Mouse (Mus musculus) forebrain, postnatal 0 days (tissue): ENCODE data around the gene Cers2. TPM values are rescaled to one million over a fixed set of nuclear protein-coding genes. Genes with fewer than 3 reads are reported as not detected.

ENCODE experiments used
- ATAC-seq: fragments of 200-750 bp; cut with Nextera tagmentation; 2 replicates; pipeline ENCODE4 v1.8.0; 2017; ENCODE audit warnings: mild to moderate bottlenecking, moderate library complexity
- DNase-seq: peaks from one replicate; pipeline ENCODE4 v3.0.0-alpha.2; 2015
- H3K27ac ChIP-seq: fragments of 300-500 bp; sonication (generic); 2 replicates; pipeline ENCODE4 v1.5.1; 2014; ENCODE audit warnings: low read depth, mild to moderate bottlenecking, antibody characterized with exemption, low read length, moderate library complexity, mixed read lengths
- H3K27me3 ChIP-seq: fragments of 300-500 bp; sonication (generic); 2 replicates; pipeline ENCODE4 v1.6.1; 2014; ENCODE audit warnings: mild to moderate bottlenecking, low read length, mixed read lengths; ENCODE audit not compliant: insufficient read depth
- H3K36me3 ChIP-seq: fragments of 300-500 bp; sonication (generic); 2 replicates; pipeline ENCODE4 v1.6.1; 2014; ENCODE audit warnings: mild to moderate bottlenecking, moderate library complexity; ENCODE audit not compliant: insufficient read depth
- H3K4me1 ChIP-seq: fragments of 300-500 bp; sonication (generic); 2 replicates; pipeline ENCODE4 v1.6.1; 2014; ENCODE audit warnings: antibody characterized with exemption; ENCODE audit not compliant: insufficient read depth
- H3K4me2 ChIP-seq: fragments of 300-500 bp; sonication (generic); 2 replicates; pipeline ENCODE4 v1.6.1; 2014; ENCODE audit warnings: low read depth, mild to moderate bottlenecking, moderate library complexity
- H3K4me3 ChIP-seq: fragments of 300-500 bp; sonication (generic); 2 replicates; pipeline ENCODE4 v1.5.1; 2014; ENCODE audit warnings: low read depth, low read length, mixed read lengths
- H3K9ac ChIP-seq: fragments of 300-500 bp; sonication (generic); 2 replicates; pipeline ENCODE4 v1.6.1; 2014; ENCODE audit warnings: mild to moderate bottlenecking
- H3K9me3 ChIP-seq: fragments of 300-500 bp; sonication (generic); 2 replicates; pipeline ENCODE4 v1.6.1; 2016; ENCODE audit warnings: low read length
- CTCF ChIP-seq: sonication (generic); IDR thresholded peaks from 2 replicates; pipeline ENCODE4 v1.5.1; 2016; ENCODE audit warnings: antibody characterized with exemption, control low read depth, low read depth
- WGBS: fragments of 180-500 bp; shearing (Covaris S2); extraction: QIAGEN DNeasy Blood & Tissue Kit; methylation state at CpG from one replicate; pipeline ENCODE4 v1.1.7; 2014; 5-methylcytosine and 5-hydroxymethylcytosine counted together
- polyA plus RNA-seq: library from polyadenylated mRNA; unstranded; fragments of >200 nt; fragmentation: Nextera tagmentation; extraction: Ambion mirVana; gene quantifications from 2 replicates; pipeline ENCODE4 v1.2.1, GENCODE M21; 2015
- total RNA-seq: library from RNA; depleted of rRNA; stranded (reverse); fragments of >200 nt; gene quantifications from 2 replicates; pipeline ENCODE4 v1.2.3, GENCODE M21; 2014

Gene Cers2
- total and polyA plus RNA-seq, 2 experiments from 2014 or later: 59.4 to 77.9 TPM

DNA sequence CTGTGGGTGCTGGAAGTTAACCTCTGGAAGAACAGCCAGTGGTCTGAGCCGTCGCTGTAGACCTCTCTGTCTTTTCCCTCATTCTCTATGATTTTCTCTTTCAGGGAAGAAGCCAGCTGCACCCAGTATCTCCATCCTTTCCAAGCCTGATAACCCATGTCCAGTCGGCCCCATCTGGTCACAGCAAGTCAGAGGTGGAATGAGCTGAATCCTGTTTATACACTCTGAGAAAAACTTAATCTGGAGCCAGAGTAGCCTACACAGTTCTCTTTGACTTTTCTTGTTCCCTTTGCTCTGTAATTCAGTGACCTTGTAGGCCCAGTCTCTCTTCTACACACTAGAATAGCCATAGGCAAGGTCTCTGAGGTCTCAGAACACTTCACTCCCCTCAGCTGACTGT is 27.1 kb upstream of the Cers2 start:
- Histone ChIP-seq H3K4me2 (no peak overlapping the region), H3K27me3 (no peaks in the 10 kb centered on the region), H3K36me3 (peaks cover 20% of the 10 kb centered on the region), H3K27ac (no peak overlapping the region), H3K9me3 (no peaks in the 10 kb centered on the region), H3K4me1 (peaks cover 11% of the 10 kb centered on the region), H3K9ac (no peak overlapping the region), H3K4me3 (no peak overlapping the region)
- DNase-seq: no peak
- 100% methylated on average over 3 of the region's 3 CpGs for WGBS
- no peak for TF ChIP-seq CTCF
- no peak for ATAC-seq

- 89% methylated on average over 4 of the region's 4 CpGs for WGBS
These were observed 25.2 kb upstream of the Cers2 start for GRCm38 (mm10) chr3:95289419-95289818.

DNA sequence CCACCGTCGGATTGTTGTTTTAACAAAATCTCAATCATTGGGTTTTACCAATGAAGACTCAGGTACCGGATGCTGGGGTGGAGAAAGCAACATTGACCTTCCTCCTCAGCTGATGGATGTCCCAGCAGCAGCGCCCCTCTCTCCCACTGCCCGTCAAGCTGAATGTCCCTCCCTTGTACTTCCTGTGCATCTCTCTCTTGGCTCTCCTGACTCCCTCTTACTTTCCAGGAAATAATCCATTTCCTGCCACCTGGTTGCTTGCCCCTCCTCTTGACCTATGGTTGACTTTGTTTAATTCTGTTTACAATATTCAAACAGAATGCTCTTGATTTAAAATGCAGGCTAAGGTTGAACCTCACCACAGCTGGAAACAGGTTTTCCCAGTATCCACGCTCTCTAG is 24.4 kb upstream of the Cers2 start:
- H3K4me3 ChIP-seq: no peak overlapping the region
- H3K9ac ChIP-seq: no peak overlapping the region
- H3K9me3 ChIP-seq: no peaks in the 10 kb centered on the region
- no peak overlapping the region for H3K4me2 ChIP-seq
- H3K27ac ChIP-seq: no peak overlapping the region
- no peaks in the 10 kb centered on the region for H3K4me1 ChIP-seq
- no peak for DNase-seq
- ATAC-seq: no peak
- H3K27me3 ChIP-seq: no peaks in the 10 kb centered on the region
- TF ChIP-seq CTCF: no peak
- WGBS: 76% methylated on average over 6 of the region's 6 CpGs
- H3K36me3 ChIP-seq: peaks cover 43% of the 10 kb centered on the region

More at GRCm38 (mm10) chr3:95289419-95289818, 25.2 kb upstream of the Cers2 start:
- H3K4me3 ChIP-seq: no peak overlapping the region
- no peaks in the 10 kb centered on the region for H3K27me3 ChIP-seq
- peaks cover 2% of the 10 kb centered on the region; the same call in 1 of the 2 replicates for H3K4me1 ChIP-seq
- DNase-seq (no peak), ATAC-seq (no peak)
- no peak overlapping the region for H3K9ac ChIP-seq
- no peak overlapping the region for H3K27ac ChIP-seq
- no peak overlapping the region for H3K4me2 ChIP-seq
- no peak for TF ChIP-seq CTCF
- H3K36me3 ChIP-seq: peaks cover 37% of the 10 kb centered on the region
- no peaks in the 10 kb centered on the region for H3K9me3 ChIP-seq

GRCm38 (mm10) chr3:95291041-95291440 is 23.6 kb upstream of the Cers2 start:
- H3K27ac ChIP-seq: no peak overlapping the region
- no peaks in the 10 kb centered on the region for H3K4me1 ChIP-seq
- no peak for ATAC-seq
- no peaks in the 10 kb centered on the region for H3K27me3 ChIP-seq
- H3K9me3 ChIP-seq: no peaks in the 10 kb centered on the region
- H3K4me2 ChIP-seq: no peak overlapping the region
- TF ChIP-seq CTCF: no peak
- DNase-seq: no peak
- peaks cover 49% of the 10 kb centered on the region for H3K36me3 ChIP-seq
- H3K4me3 ChIP-seq: no peak overlapping the region
- no peak overlapping the region for H3K9ac ChIP-seq
- 86% methylated on average over 4 of the region's 4 CpGs for WGBS

DNA sequence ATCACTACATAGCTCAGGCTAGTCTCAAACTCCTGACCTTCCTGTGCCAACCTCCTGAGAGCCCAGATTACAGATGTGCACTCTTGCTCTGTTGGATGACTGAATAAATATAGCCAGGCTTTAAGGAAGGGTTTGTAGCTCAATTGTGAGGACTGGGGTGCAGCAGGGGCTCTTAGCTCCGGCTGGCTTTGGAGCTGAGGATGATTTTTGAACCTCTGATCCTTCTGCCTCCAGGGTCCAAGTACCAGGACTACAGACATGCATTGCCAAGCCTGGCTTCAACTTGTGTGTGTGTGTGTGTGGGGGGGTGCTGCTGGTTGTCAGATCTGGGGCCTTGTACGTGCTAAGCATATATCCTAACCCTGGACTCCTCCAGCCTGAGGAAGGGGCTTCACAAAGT is 21.7 kb upstream of the Cers2 start:
- Histone ChIP-seq H3K9ac (no peak overlapping the region), H3K4me2 (no peak overlapping the region), H3K27me3 (no peaks in the 10 kb centered on the region), H3K9me3 (no peaks in the 10 kb centered on the region), H3K4me3 (no peak overlapping the region), H3K4me1 (no peaks in the 10 kb centered on the region), H3K36me3 (peaks cover 50% of the 10 kb centered on the region), H3K27ac (no peak overlapping the region)
- ATAC-seq (no peak), DNase-seq (no peak)
- WGBS: 92% methylated on average over 2 of the region's 2 CpGs
- no peak for TF ChIP-seq CTCF

DNA sequence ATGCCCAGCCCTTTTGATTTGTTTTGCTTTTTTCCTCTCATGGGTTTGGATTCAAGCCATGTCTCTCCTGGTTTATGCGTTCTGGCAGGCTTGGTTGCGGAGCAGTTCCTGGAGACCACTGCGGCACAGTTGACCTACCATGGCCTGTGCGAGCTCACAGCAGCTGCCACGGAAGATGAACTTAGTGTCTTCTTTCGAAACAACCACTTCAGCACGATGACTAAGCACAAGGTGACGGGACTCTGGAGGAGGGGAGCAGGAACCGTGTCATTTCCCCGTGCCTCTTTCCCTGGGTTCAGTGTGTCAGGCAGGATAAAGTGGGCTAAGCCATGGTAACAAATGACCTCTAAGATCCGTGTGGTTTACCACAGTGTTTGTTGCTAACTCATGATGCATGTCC is 21.1 kb upstream of the Cers2 start:
- H3K4me1 ChIP-seq: no peaks in the 10 kb centered on the region
- no peak overlapping the region for H3K4me2 ChIP-seq
- no peak overlapping the region for H3K4me3 ChIP-seq
- DNase-seq (no peak), ATAC-seq (no peak)
- no peak overlapping the region for H3K27ac ChIP-seq
- H3K36me3 ChIP-seq: peaks cover 46% of the 10 kb centered on the region
- no peak for TF ChIP-seq CTCF
- H3K9ac ChIP-seq: no peak overlapping the region
- WGBS: 89% methylated on average over 11 of the region's 11 CpGs
- H3K9me3 ChIP-seq: no peaks in the 10 kb centered on the region
- H3K27me3 ChIP-seq: no peaks in the 10 kb centered on the region

DNA sequence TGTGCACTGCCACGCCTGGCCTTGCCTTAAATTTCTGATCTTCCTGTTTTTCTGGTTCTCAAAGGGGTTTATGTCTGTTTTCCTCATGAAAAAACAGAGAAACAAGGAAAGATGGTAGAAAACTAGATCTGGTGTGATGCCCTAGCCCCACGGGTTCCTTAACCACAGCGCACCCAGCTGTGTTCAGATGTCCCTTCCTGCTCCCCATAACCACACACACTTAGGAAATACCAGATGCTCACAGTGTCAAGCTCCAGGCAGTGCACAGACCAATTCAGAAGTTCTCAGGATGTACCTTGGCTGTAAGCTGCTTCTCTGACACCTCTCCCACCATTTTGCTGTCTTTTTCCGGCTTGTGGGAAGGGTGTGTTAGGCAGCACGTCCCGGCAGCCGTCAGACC is 20.3 kb upstream of the Cers2 start:
- Histone ChIP-seq H3K4me1 (no peaks in the 10 kb centered on the region), H3K27me3 (no peaks in the 10 kb centered on the region), H3K9ac (no peak overlapping the region), H3K4me3 (no peak overlapping the region), H3K36me3 (peaks cover 43% of the 10 kb centered on the region), H3K9me3 (no peaks in the 10 kb centered on the region), H3K27ac (no peak overlapping the region), H3K4me2 (no peak overlapping the region)
- TF ChIP-seq CTCF: no peak
- ATAC-seq (no peak), DNase-seq (no peak)
- WGBS: 95% methylated on average over 7 of the region's 7 CpGs

DNA sequence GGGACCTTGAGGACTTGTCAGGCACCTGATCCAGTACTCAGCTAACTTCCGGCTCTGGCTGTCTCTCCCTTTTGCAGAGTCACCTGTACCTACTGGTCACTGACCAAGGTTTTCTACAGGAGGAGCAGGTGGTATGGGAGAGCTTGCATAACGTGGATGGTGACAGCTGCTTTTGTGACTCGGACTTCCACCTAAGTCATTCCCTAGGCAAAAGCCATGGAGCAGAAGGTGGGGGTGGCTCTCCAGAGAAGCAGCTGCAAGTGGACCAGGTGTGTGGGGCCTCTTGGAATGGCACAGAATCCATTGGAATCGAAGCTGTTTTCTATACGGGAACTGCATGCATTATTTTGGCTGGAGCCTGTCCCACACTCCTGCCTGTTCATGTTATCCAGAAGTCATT is 19.9 kb upstream of the Cers2 start:
- no peak overlapping the region for H3K27ac ChIP-seq
- ATAC-seq: no peak
- H3K9ac ChIP-seq: no peak overlapping the region
- no peaks in the 10 kb centered on the region for H3K9me3 ChIP-seq
- H3K36me3 ChIP-seq: peaks cover 43% of the 10 kb centered on the region
- TF ChIP-seq CTCF: no peak
- no peaks in the 10 kb centered on the region for H3K27me3 ChIP-seq
- DNase-seq: no peak
- 89% methylated on average over 5 of the region's 5 CpGs for WGBS
- H3K4me1 ChIP-seq: no peaks in the 10 kb centered on the region
- H3K4me2 ChIP-seq: no peak overlapping the region
- no peak overlapping the region for H3K4me3 ChIP-seq
